Mouse (Mus musculus): ENCODE measurements around the gene Hspb9.

Gene Hspb9

GRCm38 (mm10) chr11:100713735-100714533, at the start of gene Hspb9:
Gene Hspb9, plus strand, starts transcription at chr11:100713850.
- DNase-seq (ENCODE audit: extremely low spot score, low read depth, low spot score): no peak

- no peak for DNase-seq (ENCODE audit: extremely low spot score, low read depth, low spot score)
Observed at GRCm38 (mm10) chr11:100671049-100671448, 42.6 kb upstream of the Hspb9 start.

GRCm38 (mm10) chr11:100671956-100672355, 41.7 kb upstream of the Hspb9 start:
- no peak for DNase-seq (ENCODE audit: extremely low spot score, low read depth, low spot score)

- DNase-seq (ENCODE audit: extremely low spot score, low read depth, low spot score): no peak
Observed at GRCm38 (mm10) chr11:100673169-100673568, 40.5 kb upstream of the Hspb9 start.

- DNase-seq (ENCODE audit: extremely low spot score, low read depth, low spot score): no peak
Observed at GRCm38 (mm10) chr11:100677810-100678209, 35.8 kb upstream of the Hspb9 start.

GRCm38 (mm10) chr11:100681826-100682225, 31.8 kb upstream of the Hspb9 start:
- DNase-seq (ENCODE audit: extremely low spot score, low read depth, low spot score): no peak

- DNase-seq (ENCODE audit: extremely low spot score, low read depth, low spot score): no peak
Observed at GRCm38 (mm10) chr11:100682526-100682925, 31.1 kb upstream of the Hspb9 start.

GRCm38 (mm10) chr11:100684084-100684483, 29.6 kb upstream of the Hspb9 start:
- DNase-seq (ENCODE audit: extremely low spot score, low read depth, low spot score): no peak

GRCm38 (mm10) chr11:100685371-100685770, 28.3 kb upstream of the Hspb9 start:
- DNase-seq (ENCODE audit: extremely low spot score, low read depth, low spot score): no peak

GRCm38 (mm10) chr11:100687265-100687664, 26.4 kb upstream of the Hspb9 start:
- no peak for DNase-seq (ENCODE audit: extremely low spot score, low read depth, low spot score)

- no peak for DNase-seq (ENCODE audit: extremely low spot score, low read depth, low spot score)
Observed at GRCm38 (mm10) chr11:100688443-100688842, 25.2 kb upstream of the Hspb9 start.

- DNase-seq (ENCODE audit: extremely low spot score, low read depth, low spot score): no peak
Observed at GRCm38 (mm10) chr11:100690389-100690788, 23.3 kb upstream of the Hspb9 start.

- no peak for DNase-seq (ENCODE audit: extremely low spot score, low read depth, low spot score)
Observed at GRCm38 (mm10) chr11:100692164-100692616, 21.5 kb upstream of the Hspb9 start, which contains the start of gene Zfp385c. Gene Zfp385c, minus strand, starts transcription at chr11:100692455.

GRCm38 (mm10) chr11:100693154-100693553, 20.5 kb upstream of the Hspb9 start:
- no peak for DNase-seq (ENCODE audit: extremely low spot score, low read depth, low spot score)

GRCm38 (mm10) chr11:100694926-100695325, 18.7 kb upstream of the Hspb9 start:
- no peak for DNase-seq (ENCODE audit: extremely low spot score, low read depth, low spot score)

- DNase-seq (ENCODE audit: extremely low spot score, low read depth, low spot score): no peak
Observed at GRCm38 (mm10) chr11:100697921-100698320, 15.7 kb upstream of the Hspb9 start.

GRCm38 (mm10) chr11:100700710-100701109, 12.9 kb upstream of the Hspb9 start:
- no peak for DNase-seq (ENCODE audit: extremely low spot score, low read depth, low spot score)

- DNase-seq (ENCODE audit: extremely low spot score, low read depth, low spot score): no peak
Observed at GRCm38 (mm10) chr11:100701301-100701700, 12.3 kb upstream of the Hspb9 start.

GRCm38 (mm10) chr11:100702081-100702851, 11.4 kb upstream of the Hspb9 start:
- no peak for DNase-seq (ENCODE audit: extremely low spot score, low read depth, low spot score)

GRCm38 (mm10) chr11:100702906-100703305, 10.7 kb upstream of the Hspb9 start:
- DNase-seq (ENCODE audit: extremely low spot score, low read depth, low spot score): no peak

GRCm38 (mm10) chr11:100703366-100703765, 10.3 kb upstream of the Hspb9 start:
- DNase-seq (ENCODE audit: extremely low spot score, low read depth, low spot score): no peak

All from hindlimb bud, embryonic 11.5 days (tissue).